Mouse (Mus musculus): ENCODE measurements around the gene Clcn6. TPM values are rescaled to one million over a fixed set of nuclear protein-coding genes. Genes with fewer than 3 reads are reported as not detected.

The Clcn6 gene
- polyA plus RNA-seq, 1 experiment from 2014 or later: 38.0 TPM

DNA sequence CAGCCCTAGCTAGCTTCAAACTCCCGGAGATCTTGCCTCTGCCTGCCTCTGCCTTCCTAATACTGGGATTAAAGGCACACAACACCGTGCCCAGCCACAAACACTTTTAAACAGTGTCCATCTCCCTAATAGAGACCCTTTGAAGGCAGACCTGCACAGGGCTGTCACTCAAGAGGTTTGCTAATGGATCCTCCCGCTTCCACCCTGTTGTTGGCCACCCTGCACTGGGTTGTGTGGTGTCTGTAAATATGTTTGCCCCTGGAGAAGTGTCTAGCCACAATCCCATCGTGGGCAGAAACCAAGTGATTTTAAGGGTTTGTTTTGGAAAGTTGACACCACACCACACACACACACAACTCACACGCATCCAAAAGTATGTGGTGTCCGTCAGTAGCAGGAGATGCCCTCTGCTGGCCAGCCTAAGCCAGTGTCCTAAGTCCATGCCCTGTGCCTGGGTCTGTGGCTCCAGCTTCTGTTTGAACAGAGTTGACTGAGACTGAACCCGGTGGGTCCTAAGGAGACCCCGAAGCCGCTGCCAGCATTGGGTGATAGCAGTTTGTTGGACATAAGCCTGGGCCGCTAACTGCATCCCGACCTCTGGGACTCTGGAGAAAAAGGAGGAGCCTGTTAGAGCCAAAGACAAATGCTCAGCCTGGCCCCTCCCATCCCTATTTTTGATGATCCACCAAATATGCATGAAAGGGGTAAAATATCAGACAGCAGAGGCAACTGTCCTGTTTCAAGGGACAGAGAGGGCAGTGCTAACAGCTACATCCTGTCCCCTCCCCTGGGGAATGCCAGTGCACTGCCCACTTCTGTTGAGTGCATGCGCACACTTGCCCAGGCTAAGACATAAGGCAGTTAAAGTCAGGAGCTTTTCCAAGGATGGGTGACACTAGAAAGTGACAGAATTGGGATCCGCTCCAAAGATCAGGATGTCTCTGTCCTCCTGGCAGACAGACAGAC is 21.8 kb upstream of the Clcn6 start:
- Histone ChIP-seq H3K4me2 (no peak overlapping the region), H3K27ac (no peak overlapping the region), H3K4me1 (no peaks in the 10 kb centered on the region), H3K9ac (no peak overlapping the region), H3K9me3 (no peaks in the 10 kb centered on the region), H3K4me3 (no peak overlapping the region), H3K27me3 (replicated peaks) (no peaks in the 10 kb centered on the region), H3K36me3 (replicated peaks) (peaks cover 26% of the 10 kb centered on the region)
- ATAC-seq (replicated peaks): peak; percentile 60
- 50% methylated on average over 13 of the region's 13 CpGs for WGBS

DNA sequence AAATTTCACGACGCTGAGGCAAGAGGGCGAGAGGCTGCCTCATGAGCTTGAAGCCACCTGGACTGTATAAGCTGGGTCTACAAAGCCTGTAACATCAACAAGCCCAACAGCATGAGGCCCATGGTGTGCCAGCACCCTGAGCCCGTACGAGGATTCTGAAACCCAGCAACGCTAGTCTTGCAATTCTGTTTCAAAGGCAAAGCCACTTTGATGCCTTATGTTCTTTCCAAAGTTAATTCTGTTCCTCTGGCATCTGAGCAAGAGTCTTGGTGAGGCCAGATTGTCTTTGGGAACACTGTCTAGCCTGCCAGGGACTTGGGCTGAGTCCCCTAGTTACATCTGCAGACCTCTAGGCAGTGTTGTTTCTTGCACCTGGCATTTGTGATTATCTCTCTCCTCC is 20.4 kb upstream of the Clcn6 start:
- no peaks in the 10 kb centered on the region for H3K27me3 ChIP-seq (replicated peaks)
- H3K27ac ChIP-seq: no peak overlapping the region
- H3K9ac ChIP-seq: no peak overlapping the region
- H3K4me3 ChIP-seq: no peak overlapping the region
- H3K4me1 ChIP-seq: no peaks in the 10 kb centered on the region
- 91% methylated on average over 6 of the region's 6 CpGs for WGBS
- ATAC-seq (replicated peaks): no peak
- H3K4me2 ChIP-seq: no peak overlapping the region
- no peaks in the 10 kb centered on the region for H3K9me3 ChIP-seq
- H3K36me3 ChIP-seq (replicated peaks): peaks cover 34% of the 10 kb centered on the region

DNA sequence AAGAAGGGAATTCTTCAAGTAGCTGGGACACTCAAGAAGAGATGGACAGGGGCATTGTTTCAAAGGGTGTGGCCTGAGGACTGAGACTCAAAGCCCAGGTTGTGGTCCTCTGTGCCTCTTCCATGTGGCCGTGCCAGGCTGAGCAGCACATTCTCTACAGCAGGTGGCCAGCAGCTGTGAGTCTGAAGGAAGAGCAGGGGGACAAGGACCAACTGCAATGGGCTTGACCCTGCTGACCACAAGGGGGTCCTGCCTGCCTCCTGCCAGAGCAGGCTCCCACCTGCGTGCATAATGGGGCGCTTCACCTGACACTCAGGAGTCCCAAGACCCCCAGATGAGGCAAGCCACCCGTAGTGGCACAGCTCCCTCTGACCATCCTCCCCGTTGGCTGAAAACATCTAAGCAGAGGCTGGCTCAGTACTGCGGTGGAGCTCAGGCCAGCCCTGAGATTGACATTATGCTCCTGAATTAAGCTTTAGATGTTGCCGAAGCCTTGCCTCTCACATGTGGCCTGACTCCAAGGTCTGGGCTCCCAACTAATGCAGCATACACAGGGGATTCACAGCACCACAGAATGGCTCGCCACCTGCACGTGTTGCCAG is 19.7 kb upstream of the Clcn6 start:
- Histone ChIP-seq H3K9me3 (no peaks in the 10 kb centered on the region), H3K36me3 (replicated peaks) (peaks cover 41% of the 10 kb centered on the region), H3K27ac (no peak overlapping the region), H3K4me2 (no peak overlapping the region), H3K4me1 (no peaks in the 10 kb centered on the region), H3K9ac (no peak overlapping the region), H3K4me3 (no peak overlapping the region), H3K27me3 (replicated peaks) (no peaks in the 10 kb centered on the region)
- no peak for ATAC-seq (replicated peaks)
- WGBS: 91% methylated on average over 9 of the region's 9 CpGs

DNA sequence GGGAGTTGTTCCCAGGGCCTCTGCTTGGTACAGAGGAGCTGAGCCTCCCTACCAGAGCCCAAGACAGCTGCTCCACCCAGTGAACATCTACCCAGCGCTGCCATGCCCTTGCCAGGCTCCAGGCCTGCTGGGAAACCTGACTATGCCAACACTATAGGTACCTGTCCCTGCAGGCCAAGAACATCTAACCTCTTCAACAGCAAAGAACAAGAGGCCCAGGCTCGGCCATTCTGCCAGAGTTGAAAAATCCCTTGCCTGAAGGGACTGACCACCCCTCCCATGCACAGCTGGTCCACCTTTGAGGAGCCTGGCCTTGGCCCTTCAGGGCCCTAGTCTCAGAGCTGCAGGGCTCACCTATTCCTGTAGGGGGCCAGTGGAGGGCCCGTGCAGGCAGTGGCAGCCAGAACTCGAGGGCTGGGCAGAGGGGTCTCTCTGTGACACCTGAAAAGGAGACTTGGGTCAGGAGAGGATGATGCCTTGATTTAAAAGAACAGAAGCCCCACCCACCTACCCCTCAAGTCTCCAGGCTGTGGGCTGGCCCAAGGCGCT is 19.1 kb upstream of the Clcn6 start:
- H3K27me3 ChIP-seq (replicated peaks): no peaks in the 10 kb centered on the region
- ATAC-seq (replicated peaks): no peak
- H3K27ac ChIP-seq: no peak overlapping the region
- H3K4me3 ChIP-seq: no peak overlapping the region
- H3K4me2 ChIP-seq: no peak overlapping the region
- peaks cover 47% of the 10 kb centered on the region for H3K36me3 ChIP-seq (replicated peaks)
- no peak overlapping the region for H3K9ac ChIP-seq
- no peaks in the 10 kb centered on the region for H3K4me1 ChIP-seq
- no peaks in the 10 kb centered on the region for H3K9me3 ChIP-seq
- 70% methylated on average over 5 of the region's 5 CpGs for WGBS

DNA sequence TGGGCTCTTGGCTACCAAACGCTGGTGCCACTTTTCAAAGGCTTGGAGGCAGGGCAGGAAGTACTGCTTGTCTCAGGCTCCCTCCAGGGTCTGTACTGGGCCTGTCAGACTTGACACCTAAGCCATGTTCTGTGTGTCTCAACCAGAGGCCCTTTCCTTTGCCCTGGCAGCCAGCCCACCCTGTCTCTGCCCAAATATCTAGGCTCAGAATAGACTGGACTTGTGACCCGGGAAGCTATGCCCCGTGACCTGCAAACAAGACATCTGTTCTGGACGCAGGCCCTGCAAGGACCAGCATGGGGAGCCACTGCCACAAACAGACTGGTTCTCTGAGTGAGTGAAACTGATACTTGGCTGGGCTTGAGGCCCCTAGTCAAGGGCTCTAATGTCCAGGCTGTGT is 18.2 kb upstream of the Clcn6 start:
- 88% methylated on average over 4 of the region's 4 CpGs for WGBS
- peaks cover 56% of the 10 kb centered on the region for H3K36me3 ChIP-seq (replicated peaks)
- H3K27me3 ChIP-seq (replicated peaks): no peaks in the 10 kb centered on the region
- no peak overlapping the region for H3K27ac ChIP-seq
- H3K4me1 ChIP-seq: no peaks in the 10 kb centered on the region
- no peaks in the 10 kb centered on the region for H3K9me3 ChIP-seq
- no peak overlapping the region for H3K9ac ChIP-seq
- H3K4me2 ChIP-seq: no peak overlapping the region
- ATAC-seq (replicated peaks): no peak
- H3K4me3 ChIP-seq: no peak overlapping the region

DNA sequence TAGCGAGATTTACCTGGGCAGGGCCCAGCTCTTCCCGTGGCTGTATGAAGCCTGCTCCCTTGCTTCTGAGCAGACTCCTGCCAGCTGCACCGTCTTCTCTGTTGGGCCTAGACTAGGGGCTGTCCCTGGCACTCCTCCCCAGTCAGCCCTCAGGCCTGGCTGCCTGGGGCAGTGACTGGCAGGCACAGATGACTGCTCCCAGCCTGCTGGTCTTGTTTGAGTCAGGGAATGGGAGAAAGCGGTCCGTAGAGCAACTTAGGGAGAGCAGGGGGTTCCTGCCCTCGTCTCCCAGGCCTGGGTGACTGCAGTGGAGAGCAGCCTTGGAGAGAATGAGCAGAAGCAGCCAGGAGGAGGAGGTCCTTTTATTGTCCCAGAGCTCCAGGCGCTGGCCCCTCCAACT is 17.6 kb upstream of the Clcn6 start:
- ATAC-seq (replicated peaks): no peak
- Histone ChIP-seq H3K4me1 (no peaks in the 10 kb centered on the region), H3K4me3 (no peak overlapping the region), H3K36me3 (replicated peaks) (peaks cover 62% of the 10 kb centered on the region), H3K4me2 (no peak overlapping the region), H3K9me3 (no peaks in the 10 kb centered on the region), H3K27me3 (replicated peaks) (no peaks in the 10 kb centered on the region), H3K27ac (no peak overlapping the region), H3K9ac (no peak overlapping the region)
- whole genome bisulfite sequencing: 89% methylated on average over 7 of the region's 7 CpGs

DNA sequence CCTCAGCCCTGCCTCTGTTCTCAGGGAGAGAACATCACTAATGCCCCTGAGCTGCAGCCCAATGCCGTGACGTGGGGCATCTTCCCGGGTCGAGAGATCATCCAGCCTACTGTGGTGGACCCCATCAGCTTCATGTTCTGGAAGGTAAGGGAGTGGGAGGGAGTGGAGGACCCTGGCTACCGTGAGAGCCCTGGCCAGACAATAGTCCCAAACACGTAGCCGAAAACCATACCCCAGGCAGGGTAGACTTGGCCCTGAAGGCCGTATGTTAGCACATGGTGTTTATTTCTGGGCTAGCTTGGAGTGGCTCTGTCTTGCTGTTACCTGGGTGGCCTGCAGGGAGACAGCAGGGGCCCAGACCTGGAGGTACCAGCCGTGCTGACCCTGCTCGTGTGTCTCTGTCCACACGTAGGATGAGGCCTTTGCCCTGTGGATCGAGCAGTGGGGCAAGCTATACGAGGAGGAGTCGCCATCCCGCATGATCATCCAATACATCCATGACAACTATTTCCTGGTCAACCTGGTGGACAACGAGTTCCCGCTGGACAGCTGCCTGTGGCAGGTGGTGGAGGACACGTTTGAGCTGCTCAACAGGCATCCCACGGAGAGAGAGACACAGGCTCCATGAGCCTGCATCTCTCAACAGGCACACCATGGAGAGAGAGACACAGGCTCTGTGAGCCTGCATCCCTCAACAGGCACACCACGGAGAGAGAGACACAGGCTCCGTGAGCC is 16.5 kb upstream of the Clcn6 start:
- no peaks in the 10 kb centered on the region for H3K9me3 ChIP-seq
- no peak overlapping the region for H3K27ac ChIP-seq
- 91% methylated on average over 21 of the region's 21 CpGs for WGBS
- H3K4me3 ChIP-seq: no peak overlapping the region
- no peak overlapping the region for H3K9ac ChIP-seq
- H3K36me3 ChIP-seq (replicated peaks): peaks cover 66% of the 10 kb centered on the region
- H3K4me1 ChIP-seq: no peaks in the 10 kb centered on the region
- no peaks in the 10 kb centered on the region for H3K27me3 ChIP-seq (replicated peaks)
- H3K4me2 ChIP-seq: no peak overlapping the region
- ATAC-seq (replicated peaks): no peak

DNA sequence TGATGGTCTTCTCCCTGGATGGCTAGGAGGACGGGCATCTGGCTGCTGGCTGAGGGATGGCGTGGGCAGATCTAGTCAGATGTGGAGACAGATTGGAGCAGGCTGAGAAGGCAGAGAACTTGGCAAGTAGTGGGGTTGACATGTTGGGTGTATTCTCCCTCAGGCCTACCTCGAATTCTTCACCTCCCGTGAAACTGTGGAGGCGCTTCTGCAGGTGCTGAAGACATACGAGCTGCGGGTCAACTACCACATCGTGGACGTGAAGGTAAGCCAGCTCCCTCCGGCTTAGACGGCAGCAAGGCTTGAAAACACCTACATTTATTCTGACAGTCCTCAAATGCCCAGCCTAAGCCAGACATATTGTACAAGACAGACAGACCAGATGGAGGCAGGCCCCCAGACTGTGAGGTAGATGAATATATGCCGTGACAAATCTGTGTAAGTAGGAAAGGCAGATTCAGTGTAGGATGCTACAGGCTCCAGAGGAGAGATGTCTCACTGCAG is 14.8 kb upstream of the Clcn6 start:
- Histone ChIP-seq H3K4me3 (no peak overlapping the region), H3K27me3 (replicated peaks) (no peaks in the 10 kb centered on the region), H3K9me3 (no peaks in the 10 kb centered on the region), H3K9ac (no peak overlapping the region), H3K27ac (no peak overlapping the region), H3K36me3 (replicated peaks) (peaks cover 66% of the 10 kb centered on the region), H3K4me2 (no peak overlapping the region), H3K4me1 (no peaks in the 10 kb centered on the region)
- 91% methylated on average over 12 of the region's 12 CpGs for WGBS
- no peak for ATAC-seq (replicated peaks)

DNA sequence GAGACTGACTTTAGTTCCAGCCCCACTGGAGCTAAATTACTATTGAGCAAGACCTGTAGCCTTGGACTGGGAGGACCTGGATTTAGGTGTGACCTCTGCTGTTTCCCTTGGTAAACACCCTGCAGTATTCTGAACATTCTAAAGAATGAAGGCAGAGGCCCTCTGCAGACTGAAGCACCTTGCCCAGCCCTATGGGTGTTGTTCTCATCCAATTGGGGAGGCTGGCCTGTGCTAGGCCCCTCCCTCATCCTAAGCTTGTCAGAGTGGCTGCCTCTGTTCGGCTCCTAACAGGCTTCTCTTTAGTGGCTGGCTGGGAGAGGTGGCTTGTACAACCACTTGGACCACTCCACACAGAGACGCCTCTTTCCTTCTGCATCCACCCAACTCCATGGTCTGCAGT is 14.4 kb upstream of the Clcn6 start:
- WGBS: 85% methylated on average over 2 of the region's 2 CpGs
- no peak overlapping the region for H3K4me2 ChIP-seq
- no peak overlapping the region for H3K9ac ChIP-seq
- H3K36me3 ChIP-seq (replicated peaks): peaks cover 71% of the 10 kb centered on the region
- H3K27ac ChIP-seq: no peak overlapping the region
- no peaks in the 10 kb centered on the region for H3K9me3 ChIP-seq
- no peaks in the 10 kb centered on the region for H3K27me3 ChIP-seq (replicated peaks)
- no peaks in the 10 kb centered on the region for H3K4me1 ChIP-seq
- ATAC-seq (replicated peaks): no peak
- H3K4me3 ChIP-seq: no peak overlapping the region

DNA sequence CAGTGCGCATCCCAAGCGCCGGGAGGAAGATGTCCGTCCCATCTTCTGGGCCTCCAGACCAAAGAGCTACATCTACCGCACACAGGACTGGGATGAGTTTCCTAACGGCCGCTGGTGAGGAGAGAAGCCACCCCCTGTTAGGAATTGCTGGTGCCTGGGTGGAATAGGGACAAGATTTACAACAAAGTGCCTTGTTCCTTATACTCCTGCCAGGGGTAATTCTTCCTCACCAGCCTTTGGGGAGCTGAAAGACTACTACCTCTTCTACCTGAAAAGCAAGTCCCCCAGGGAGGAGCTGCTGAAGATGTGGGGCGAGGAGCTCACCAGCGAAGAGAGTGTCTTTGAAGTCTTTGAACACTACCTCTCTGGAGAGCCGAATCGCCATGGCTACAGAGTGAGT is 13.3 kb upstream of the Clcn6 start:
- H3K36me3 ChIP-seq (replicated peaks): peaks cover 61% of the 10 kb centered on the region

DNA sequence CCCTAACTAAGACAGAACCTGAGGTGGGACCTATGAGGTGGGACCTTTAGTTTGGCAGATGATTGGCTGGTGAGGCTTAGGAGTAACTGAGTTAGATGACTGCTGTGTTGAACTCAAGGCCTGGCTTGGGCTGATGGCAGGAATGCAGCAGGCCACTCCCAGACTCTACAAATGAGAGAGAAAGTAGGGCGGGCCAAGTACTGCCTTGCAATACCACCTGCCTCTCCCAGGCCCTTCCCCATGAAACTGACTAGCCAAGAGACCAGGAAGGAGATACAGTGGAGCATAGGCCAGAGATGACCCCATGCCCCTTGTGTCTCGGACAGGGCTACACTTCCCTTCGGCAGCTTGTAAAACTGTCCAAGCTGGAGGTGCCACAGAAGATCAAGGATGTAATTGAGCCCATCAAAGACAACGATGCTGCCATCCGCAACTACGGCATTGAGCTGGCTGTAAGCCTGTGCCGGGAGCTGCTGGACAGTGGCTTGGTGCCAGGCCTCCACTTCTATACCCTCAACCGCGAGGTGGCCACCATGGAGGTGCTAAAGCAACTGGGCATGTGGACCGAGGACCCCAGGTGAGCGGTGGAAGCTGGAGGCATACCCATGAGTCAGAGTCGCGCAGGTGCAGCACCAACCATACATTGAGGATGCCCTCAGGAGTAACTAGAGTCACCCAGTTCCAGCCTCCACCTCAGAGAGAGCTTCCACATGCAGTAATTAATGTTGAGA is 12.6 kb upstream of the Clcn6 start:
- Histone ChIP-seq H3K9ac (no peak overlapping the region), H3K4me1 (peaks cover 6% of the 10 kb centered on the region; the same call in 1 of the 2 replicates), H3K36me3 (replicated peaks) (peaks cover 54% of the 10 kb centered on the region), H3K9me3 (no peaks in the 10 kb centered on the region), H3K27me3 (replicated peaks) (no peaks in the 10 kb centered on the region), H3K4me2 (no peak overlapping the region), H3K4me3 (no peak overlapping the region), H3K27ac (0 out of 2 replicates have a peak overlapping the region, but pooled peaks have one; percentile 10)
- WGBS: 93% methylated on average over 13 of the region's 13 CpGs
- no peak for ATAC-seq (replicated peaks)

More for the DNA sequence above, 13.3 kb upstream of the Clcn6 start:
- WGBS: 89% methylated on average over 11 of the region's 11 CpGs
- H3K9me3 ChIP-seq: no peaks in the 10 kb centered on the region
- 0 out of 2 replicates have a peak overlapping the region, but pooled peaks have one; percentile 10 for H3K27ac ChIP-seq
- H3K4me3 ChIP-seq: no peak overlapping the region
- no peak overlapping the region for H3K4me2 ChIP-seq
- ATAC-seq (replicated peaks): no peak
- H3K27me3 ChIP-seq (replicated peaks): no peaks in the 10 kb centered on the region
- peaks cover under 1% of the 10 kb centered on the region; the same call in 1 of the 2 replicates for H3K4me1 ChIP-seq
- no peak overlapping the region for H3K9ac ChIP-seq

Data from midbrain, embryonic 15.5 days (tissue).